Mouse (Mus musculus): ENCODE measurements around the gene Rab1a. TPM values are rescaled to one million over a fixed set of nuclear protein-coding genes. Genes with fewer than 3 reads are reported as not detected.
A peak's percentile ranks its signal among the peaks of the same experiment; 100 is the strongest.

Rab1a gene
- polyA plus RNA-seq, 1 experiment from 2014 or later: 289 TPM

DNA sequence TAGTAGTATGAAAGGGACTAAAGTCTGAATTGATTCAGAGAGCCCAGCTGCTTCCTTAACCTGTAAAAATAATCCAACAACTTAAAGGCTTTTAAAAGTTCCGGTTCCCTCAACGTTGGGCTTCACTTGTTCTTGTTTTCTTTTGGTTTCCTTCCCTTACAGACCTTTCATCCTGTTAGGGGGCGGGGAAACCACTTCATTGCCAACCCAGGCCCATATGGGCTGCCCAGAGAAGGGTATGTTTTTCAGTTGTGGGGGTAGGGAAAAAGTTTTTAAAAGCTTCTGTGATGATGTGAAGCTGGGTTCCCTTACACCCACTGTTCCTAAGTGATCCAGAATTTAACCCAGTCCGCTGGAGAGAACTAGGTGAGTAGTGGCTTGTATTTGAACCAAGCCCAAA lies 47.0 kb downstream of the Rab1a start:
- H3K9ac ChIP-seq (replicated peaks; ENCODE audit: low read length): peak overlapping the region; percentile 92
- peak overlapping the region; percentile 89 for H3K4me3 ChIP-seq (replicated peaks; ENCODE audit: low read depth, low read length)
- H3K4me2 ChIP-seq (ENCODE audit: low read length): peak overlapping the region; percentile 90
- H3K27me3 ChIP-seq (ENCODE audit: control insufficient read depth, insufficient read depth, low read length): no peaks in the 10 kb centered on the region
- DNase-seq (peak; percentile 31), ATAC-seq (ENCODE audit: low FRiP score, low TSS enrichment) (no peak)
- H3K27ac ChIP-seq (replicated peaks; ENCODE audit: low read depth, low read length): peak overlapping the region; percentile 87; the same call in 1 of the 2 replicates
- no peaks in the 10 kb centered on the region for H3K9me3 ChIP-seq (ENCODE audit: control insufficient read depth, low read length)
- H3K4me1 ChIP-seq (ENCODE audit: control insufficient read depth, insufficient read depth, low read length): peaks cover 13% of the 10 kb centered on the region
- H3K36me3 ChIP-seq (ENCODE audit: control insufficient read depth, insufficient read depth, low read length): no peaks in the 10 kb centered on the region
- 9% methylated on average over 4 of the region's 4 CpGs for WGBS

DNA sequence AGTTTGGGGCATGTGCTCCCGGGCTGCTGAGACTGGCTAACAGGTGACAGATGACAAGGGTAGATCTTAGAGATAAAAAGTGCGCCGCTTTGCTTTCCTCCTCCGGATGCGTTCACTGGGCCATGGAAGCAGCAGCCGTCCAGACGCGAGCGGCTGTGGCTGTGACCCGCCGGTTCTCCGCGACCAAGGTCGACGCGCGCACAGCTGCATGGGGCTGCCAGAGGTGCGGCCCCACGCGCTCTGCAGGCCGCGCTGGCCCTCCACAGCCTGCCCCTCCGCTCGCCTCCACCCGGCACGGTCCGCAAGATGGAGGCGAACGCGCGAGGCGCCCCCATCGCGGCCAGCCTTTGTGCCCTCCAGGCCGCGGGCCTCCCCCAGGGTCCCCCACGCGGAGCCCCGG lies 47.6 kb downstream of the Rab1a start:
- Histone ChIP-seq H3K9me3 (ENCODE audit: control insufficient read depth, low read length) (no peaks in the 10 kb centered on the region), H3K4me2 (ENCODE audit: low read length) (peak overlapping the region; percentile 90), H3K4me1 (ENCODE audit: control insufficient read depth, insufficient read depth, low read length) (peaks cover 13% of the 10 kb centered on the region), H3K36me3 (ENCODE audit: control insufficient read depth, insufficient read depth, low read length) (no peaks in the 10 kb centered on the region), H3K4me3 (replicated peaks; ENCODE audit: low read depth, low read length) (peak overlapping the region; percentile 89), H3K27ac (replicated peaks; ENCODE audit: low read depth, low read length) (peak overlapping the region; percentile 87), H3K9ac (replicated peaks; ENCODE audit: low read length) (peak overlapping the region; percentile 92), H3K27me3 (ENCODE audit: control insufficient read depth, insufficient read depth, low read length) (no peaks in the 10 kb centered on the region)
- peak; percentile 81 for ATAC-seq (ENCODE audit: low FRiP score, low TSS enrichment)
- WGBS: under 1% methylated on average over 39 of the region's 39 CpGs
- peak; percentile 72 for DNase-seq

DNA sequence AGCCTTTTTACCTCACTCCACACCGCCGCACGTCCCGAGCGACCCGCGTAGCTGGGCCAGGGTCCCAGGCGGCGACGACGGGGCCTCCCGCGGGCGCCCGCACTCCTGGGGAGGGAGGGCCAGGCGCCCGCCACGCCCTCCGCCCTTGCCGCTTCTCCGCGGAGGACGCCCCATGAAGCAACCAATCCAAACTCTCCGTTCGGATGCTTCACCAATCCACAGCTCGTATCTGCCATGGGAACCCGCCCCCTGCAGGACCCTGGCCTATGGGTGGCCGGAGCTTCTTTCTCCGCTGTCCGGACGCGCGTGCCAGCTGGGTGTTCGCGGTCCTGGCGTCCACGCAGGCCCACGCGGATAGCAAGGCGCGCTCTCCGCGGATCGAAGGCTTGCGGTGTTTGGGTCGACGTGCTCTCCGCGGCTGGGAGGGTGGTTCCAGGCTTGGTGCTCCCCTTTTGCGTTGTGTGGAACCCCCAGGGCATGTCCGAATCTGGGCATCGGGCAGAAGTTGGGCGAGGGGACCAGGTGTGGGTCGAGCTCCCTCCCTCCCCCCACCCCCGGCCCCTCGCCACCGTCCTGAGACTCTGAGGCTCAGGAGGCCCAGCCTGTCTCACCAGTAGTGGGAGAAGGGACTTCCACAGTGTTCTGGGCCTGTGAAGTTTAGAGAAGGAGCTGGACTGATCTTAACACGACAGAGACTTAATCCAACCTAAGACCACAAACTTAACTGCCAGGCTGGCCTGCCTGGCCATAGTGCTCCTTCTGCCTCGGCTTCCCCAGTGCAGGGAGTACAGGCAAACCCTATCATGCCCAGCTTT lies 48.3 kb downstream of the Rab1a start, which contains the start of gene Cep68:
TSS of gene Cep68 (minus strand) at position 134 of the 815 bp plus-strand sequence.
- WGBS: under 1% methylated on average over 59 of the region's 59 CpGs
- no peaks in the 10 kb centered on the region for H3K36me3 ChIP-seq (ENCODE audit: control insufficient read depth, insufficient read depth, low read length)
- peaks cover 13% of the 10 kb centered on the region for H3K4me1 ChIP-seq (ENCODE audit: control insufficient read depth, insufficient read depth, low read length)
- peak within 1 kb of the TSS; percentile 92 for H3K9ac ChIP-seq (replicated peaks; ENCODE audit: low read length)
- H3K4me3 ChIP-seq (replicated peaks; ENCODE audit: low read depth, low read length): peak within 1 kb of the TSS; percentile 89
- no peaks in the 10 kb centered on the region for H3K27me3 ChIP-seq (ENCODE audit: control insufficient read depth, insufficient read depth, low read length)
- no peaks in the 10 kb centered on the region for H3K9me3 ChIP-seq (ENCODE audit: control insufficient read depth, low read length)
- peak within 1 kb of the TSS; percentile 90 for H3K4me2 ChIP-seq (ENCODE audit: low read length)
- H3K27ac ChIP-seq (replicated peaks; ENCODE audit: low read depth, low read length): peak within 1 kb of the TSS; percentile 87
- DNase-seq: peak; percentile 96
- peak; percentile 99 for ATAC-seq (ENCODE audit: low FRiP score, low TSS enrichment)

- DNase-seq (no peak), ATAC-seq (ENCODE audit: low FRiP score, low TSS enrichment) (no peak)
- Histone ChIP-seq H3K36me3 (ENCODE audit: control insufficient read depth, insufficient read depth, low read length) (no peaks in the 10 kb centered on the region), H3K4me1 (ENCODE audit: control insufficient read depth, insufficient read depth, low read length) (peaks cover 13% of the 10 kb centered on the region), H3K9ac (replicated peaks; ENCODE audit: low read length) (no peak overlapping the region), H3K27ac (replicated peaks; ENCODE audit: low read depth, low read length) (no peak overlapping the region), H3K9me3 (ENCODE audit: control insufficient read depth, low read length) (no peaks in the 10 kb centered on the region), H3K4me2 (ENCODE audit: low read length) (no peak overlapping the region), H3K27me3 (ENCODE audit: control insufficient read depth, insufficient read depth, low read length) (no peaks in the 10 kb centered on the region), H3K4me3 (replicated peaks; ENCODE audit: low read depth, low read length) (no peak overlapping the region)
- 89% methylated on average over 6 of the region's 6 CpGs for WGBS
These were observed 49.4 kb downstream of the Rab1a start for GRCm38 (mm10) chr11:20250476-20251178.

DNA sequence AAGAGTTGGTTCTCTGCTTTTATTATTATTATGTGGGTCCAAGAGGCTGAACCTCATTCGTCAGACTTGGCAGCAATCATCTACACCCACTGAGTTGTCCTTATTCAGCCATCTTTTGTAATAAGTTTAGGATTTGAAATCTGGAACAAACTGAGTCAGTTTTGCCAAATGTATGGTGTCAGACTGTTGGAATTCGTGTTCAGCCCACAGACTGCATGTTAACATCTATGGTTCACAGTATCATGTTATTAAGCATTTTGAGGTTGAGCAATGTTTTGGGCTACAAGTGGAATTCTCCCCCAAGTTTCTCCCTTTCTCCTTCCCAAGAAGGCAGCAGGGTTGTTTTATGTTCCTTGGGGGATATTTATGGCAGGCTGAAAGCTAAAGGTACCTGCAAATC lies 51.9 kb downstream of the Rab1a start:
- no peak overlapping the region for H3K9ac ChIP-seq (replicated peaks; ENCODE audit: low read length)
- peaks cover 5% of the 10 kb centered on the region; the same call in 1 of the 2 replicates for H3K4me1 ChIP-seq (ENCODE audit: control insufficient read depth, insufficient read depth, low read length)
- DNase-seq (no peak), ATAC-seq (ENCODE audit: low FRiP score, low TSS enrichment) (no peak)
- H3K4me3 ChIP-seq (replicated peaks; ENCODE audit: low read depth, low read length): no peak overlapping the region
- 74% methylated on average over 2 of the region's 2 CpGs for WGBS
- H3K27ac ChIP-seq (replicated peaks; ENCODE audit: low read depth, low read length): no peak overlapping the region
- no peaks in the 10 kb centered on the region for H3K27me3 ChIP-seq (ENCODE audit: control insufficient read depth, insufficient read depth, low read length)
- H3K9me3 ChIP-seq (ENCODE audit: control insufficient read depth, low read length): no peaks in the 10 kb centered on the region
- H3K4me2 ChIP-seq (ENCODE audit: low read length): no peak overlapping the region
- H3K36me3 ChIP-seq (ENCODE audit: control insufficient read depth, insufficient read depth, low read length): no peaks in the 10 kb centered on the region

GRCm38 (mm10) chr11:20254791-20255190 lies 53.6 kb downstream of the Rab1a start:
- no peak for DNase-seq
- no peak overlapping the region for H3K9ac ChIP-seq (replicated peaks; ENCODE audit: low read length)
- H3K4me3 ChIP-seq (replicated peaks; ENCODE audit: low read depth, low read length): no peak overlapping the region
- H3K27me3 ChIP-seq (ENCODE audit: control insufficient read depth, insufficient read depth, low read length): no peaks in the 10 kb centered on the region
- no peaks in the 10 kb centered on the region for H3K4me1 ChIP-seq (ENCODE audit: control insufficient read depth, insufficient read depth, low read length)
- no peak overlapping the region for H3K4me2 ChIP-seq (ENCODE audit: low read length)
- 90% methylated on average over 4 of the region's 4 CpGs for WGBS
- H3K9me3 ChIP-seq (ENCODE audit: control insufficient read depth, low read length): no peaks in the 10 kb centered on the region
- ATAC-seq (ENCODE audit: low FRiP score, low TSS enrichment): no peak
- H3K27ac ChIP-seq (replicated peaks; ENCODE audit: low read depth, low read length): no peak overlapping the region
- no peaks in the 10 kb centered on the region for H3K36me3 ChIP-seq (ENCODE audit: control insufficient read depth, insufficient read depth, low read length)

- no peaks in the 10 kb centered on the region for H3K27me3 ChIP-seq (ENCODE audit: control insufficient read depth, insufficient read depth, low read length)
- DNase-seq (peak; percentile 80), ATAC-seq (ENCODE audit: low FRiP score, low TSS enrichment) (no peak)
- no peaks in the 10 kb centered on the region for H3K36me3 ChIP-seq (ENCODE audit: control insufficient read depth, insufficient read depth, low read length)
- H3K4me2 ChIP-seq (ENCODE audit: low read length): no peak overlapping the region
- H3K27ac ChIP-seq (replicated peaks; ENCODE audit: low read depth, low read length): no peak overlapping the region
- 59% methylated on average over 8 of the region's 8 CpGs for WGBS
- no peaks in the 10 kb centered on the region for H3K4me1 ChIP-seq (ENCODE audit: control insufficient read depth, insufficient read depth, low read length)
- H3K9me3 ChIP-seq (ENCODE audit: control insufficient read depth, low read length): no peaks in the 10 kb centered on the region
- no peak overlapping the region for H3K9ac ChIP-seq (replicated peaks; ENCODE audit: low read length)
- no peak overlapping the region for H3K4me3 ChIP-seq (replicated peaks; ENCODE audit: low read depth, low read length)
These were observed 61.6 kb downstream of the Rab1a start for GRCm38 (mm10) chr11:20262628-20263380.

- no peak for DNase-seq
- Histone ChIP-seq H3K9me3 (ENCODE audit: control insufficient read depth, low read length) (no peaks in the 10 kb centered on the region), H3K4me3 (replicated peaks; ENCODE audit: low read depth, low read length) (no peak overlapping the region), H3K4me1 (ENCODE audit: control insufficient read depth, insufficient read depth, low read length) (no peaks in the 10 kb centered on the region), H3K27me3 (ENCODE audit: control insufficient read depth, insufficient read depth, low read length) (no peaks in the 10 kb centered on the region), H3K36me3 (ENCODE audit: control insufficient read depth, insufficient read depth, low read length) (no peaks in the 10 kb centered on the region), H3K4me2 (ENCODE audit: low read length) (no peak overlapping the region), H3K9ac (replicated peaks; ENCODE audit: low read length) (no peak overlapping the region), H3K27ac (replicated peaks; ENCODE audit: low read depth, low read length) (no peak overlapping the region)
- no peak for ATAC-seq (ENCODE audit: low FRiP score, low TSS enrichment)
- WGBS: 88% methylated on average over 6 of the region's 6 CpGs
These were observed 68.7 kb downstream of the Rab1a start for GRCm38 (mm10) chr11:20269885-20270284.
